Mouse (Mus musculus) thymus, adult 18-20 months (tissue): Measurements from ENCODE around the gene Foxj3.
A peak's percentile ranks its signal among the peaks of the same experiment; 100 is the strongest.

ENCODE experiments used
- DNase-seq, 2 experiments: peaks; one replicate each; pipeline ENCODE4 v3.0.0; 2022; ENCODE audit warnings: mixed read lengths in 2 of 2

Gene Foxj3

GRCm38 (mm10) chr4:119637946-119638345, 101.1 kb downstream of the Foxj3 start:
- DNase-seq, result no peak

- DNase-seq, result no peak
These were observed 101.9 kb downstream of the Foxj3 start for GRCm38 (mm10) chr4:119638656-119639055.

- DNase-seq, result no peak
These were observed 105.9 kb downstream of the Foxj3 start for GRCm38 (mm10) chr4:119642666-119643065.

GRCm38 (mm10) chr4:119657011-119657410, 120.2 kb downstream of the Foxj3 start:
- no peak for DNase-seq

- DNase-seq, result no peak
These were observed 121.4 kb downstream of the Foxj3 start for GRCm38 (mm10) chr4:119658246-119658645.

- no peak for DNase-seq
These were observed 121.9 kb downstream of the Foxj3 start, which contains the start of gene Guca2b for GRCm38 (mm10) chr4:119658731-119659130. TSS of gene Guca2b (minus strand) at chr4:119658954.

GRCm38 (mm10) chr4:119660007-119660406, 123.2 kb downstream of the Foxj3 start:
- DNase-seq, result no peak

GRCm38 (mm10) chr4:119662151-119662550, 125.3 kb downstream of the Foxj3 start:
- no peak for DNase-seq

- no peak for DNase-seq
These were observed 126.2 kb downstream of the Foxj3 start for GRCm38 (mm10) chr4:119662976-119663375.

- DNase-seq, result no peak
These were observed 126.7 kb downstream of the Foxj3 start for GRCm38 (mm10) chr4:119663409-119664095.

- DNase-seq, result no peak
These were observed 128.4 kb downstream of the Foxj3 start for GRCm38 (mm10) chr4:119665166-119665565.

- DNase-seq, result no peak
These were observed 129.3 kb downstream of the Foxj3 start for GRCm38 (mm10) chr4:119666116-119666515.

GRCm38 (mm10) chr4:119667454-119667853, 130.7 kb downstream of the Foxj3 start:
- no peak for DNase-seq

- no peak for DNase-seq
These were observed 131.4 kb downstream of the Foxj3 start for GRCm38 (mm10) chr4:119668185-119668584.

GRCm38 (mm10) chr4:119668596-119668995, 131.8 kb downstream of the Foxj3 start:
- DNase-seq, result no peak

GRCm38 (mm10) chr4:119669356-119670209, 132.8 kb downstream of the Foxj3 start:
- peak; percentile 68 to 84 for DNase-seq

GRCm38 (mm10) chr4:119670210-119670555, 133.4 kb downstream of the Foxj3 start:
- DNase-seq, result no peak

GRCm38 (mm10) chr4:119670736-119671135, 133.9 kb downstream of the Foxj3 start:
- no peak for DNase-seq

- no peak for DNase-seq
These were observed 134.4 kb downstream of the Foxj3 start for GRCm38 (mm10) chr4:119671164-119671563.

- peak; percentile 65 to 79 for DNase-seq
These were observed 135.9 kb downstream of the Foxj3 start for GRCm38 (mm10) chr4:119672685-119673084.
